Mouse (Mus musculus) T-helper 2 cell (primary cell): ENCODE measurements around the gene Prss50.

Experiments used
- in situ Hi-C: fragments of 300-600 bp; cut with MboI, MseI; formaldehyde crosslinking; loops from one replicate; pipeline ENCODE4 v1.15.1; 2025; ENCODE audit warnings: high pct_unique_total_duplicates

The Prss50 gene

DNA sequence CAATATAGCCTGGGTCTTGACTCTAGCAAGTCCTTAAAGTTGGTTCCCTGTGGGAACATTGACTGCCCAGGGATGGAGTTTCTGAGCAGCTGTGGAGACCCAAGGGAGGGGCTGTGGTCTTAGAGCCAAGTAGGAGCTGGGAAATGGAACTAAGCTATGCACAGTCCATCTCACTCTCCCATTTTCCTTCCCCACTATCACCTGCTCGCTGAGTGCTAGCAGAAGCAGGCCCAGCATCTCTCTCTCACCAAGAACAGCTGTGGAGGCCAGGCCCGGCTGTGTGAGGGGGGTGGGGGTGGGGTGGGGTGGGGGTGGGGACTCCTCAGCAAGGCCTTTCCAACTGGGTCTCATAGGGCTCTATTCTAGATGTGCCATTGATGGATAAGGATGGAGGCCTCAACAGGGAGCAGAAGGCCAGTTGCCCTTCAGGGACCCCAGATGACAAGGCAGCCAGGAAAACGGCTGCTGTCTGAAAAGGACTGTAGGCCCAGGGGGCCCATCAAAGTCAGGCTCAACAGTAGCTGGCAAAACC, 17.0 kb downstream of the Prss50 start:
- in situ Hi-C loops = no loop called here

DNA sequence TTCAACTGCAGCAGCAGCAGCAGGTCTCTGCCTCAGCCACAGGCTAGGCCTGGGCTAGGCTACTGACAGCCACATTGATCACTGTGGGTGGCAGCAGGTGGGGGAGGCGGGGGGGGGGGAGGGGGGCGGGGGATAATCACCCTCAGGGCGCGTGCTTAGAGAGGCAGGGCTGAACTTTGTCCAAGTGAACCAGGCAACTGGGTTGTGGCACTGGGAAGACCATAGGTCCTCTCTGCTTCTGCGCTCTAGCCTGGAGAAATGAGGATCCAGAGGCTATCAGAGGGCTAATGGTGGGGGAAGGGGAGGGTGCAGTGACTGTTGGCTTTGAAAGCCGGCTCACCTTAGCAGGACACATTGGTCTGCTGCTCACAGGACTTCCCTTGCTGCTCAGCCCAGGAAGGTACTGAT, 17.5 kb downstream of the Prss50 start:
- in situ Hi-C loops = no loop called here

DNA sequence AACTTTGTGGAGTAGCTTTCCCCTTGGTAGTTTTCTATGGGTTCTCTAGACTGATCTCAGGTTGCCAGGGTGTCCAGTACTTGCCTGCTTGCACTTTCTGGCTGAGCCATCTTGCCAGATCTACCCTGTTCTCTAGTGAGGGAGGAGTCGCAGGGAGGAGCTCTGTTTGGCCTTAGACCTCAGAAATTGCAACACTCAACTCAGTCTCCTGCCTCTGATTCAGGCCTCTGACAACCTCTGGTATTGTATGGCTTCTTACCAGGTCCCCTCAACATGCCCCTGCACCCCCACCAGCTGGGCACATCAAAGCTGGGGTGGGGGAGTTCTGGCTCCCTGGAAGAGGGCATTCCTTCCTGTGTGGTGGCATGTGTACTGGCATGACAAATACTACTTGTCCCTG, 19.6 kb downstream of the Prss50 start:
- in situ Hi-C loops = no loop called here

DNA sequence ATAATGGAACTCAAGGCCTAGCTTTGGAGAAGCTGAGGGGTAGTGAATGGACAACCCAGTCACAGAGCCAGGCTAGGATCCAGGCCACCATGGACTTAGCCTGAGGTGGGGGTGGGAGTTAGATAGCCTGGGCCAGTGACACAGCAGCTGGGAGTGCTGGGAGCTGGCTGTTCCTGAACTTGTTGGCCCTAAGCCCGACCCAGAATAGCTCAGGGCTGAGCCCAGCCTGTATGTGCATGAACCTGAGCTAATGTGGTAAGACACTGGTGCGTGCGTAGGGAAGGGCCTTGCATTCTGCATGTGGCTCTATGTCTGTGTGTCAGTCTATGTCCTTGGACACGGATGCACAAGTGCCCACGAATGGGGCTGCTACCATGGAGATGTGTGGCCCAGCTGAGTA, 20.1 kb downstream of the Prss50 start:
- in situ Hi-C loops = no loop called here

DNA sequence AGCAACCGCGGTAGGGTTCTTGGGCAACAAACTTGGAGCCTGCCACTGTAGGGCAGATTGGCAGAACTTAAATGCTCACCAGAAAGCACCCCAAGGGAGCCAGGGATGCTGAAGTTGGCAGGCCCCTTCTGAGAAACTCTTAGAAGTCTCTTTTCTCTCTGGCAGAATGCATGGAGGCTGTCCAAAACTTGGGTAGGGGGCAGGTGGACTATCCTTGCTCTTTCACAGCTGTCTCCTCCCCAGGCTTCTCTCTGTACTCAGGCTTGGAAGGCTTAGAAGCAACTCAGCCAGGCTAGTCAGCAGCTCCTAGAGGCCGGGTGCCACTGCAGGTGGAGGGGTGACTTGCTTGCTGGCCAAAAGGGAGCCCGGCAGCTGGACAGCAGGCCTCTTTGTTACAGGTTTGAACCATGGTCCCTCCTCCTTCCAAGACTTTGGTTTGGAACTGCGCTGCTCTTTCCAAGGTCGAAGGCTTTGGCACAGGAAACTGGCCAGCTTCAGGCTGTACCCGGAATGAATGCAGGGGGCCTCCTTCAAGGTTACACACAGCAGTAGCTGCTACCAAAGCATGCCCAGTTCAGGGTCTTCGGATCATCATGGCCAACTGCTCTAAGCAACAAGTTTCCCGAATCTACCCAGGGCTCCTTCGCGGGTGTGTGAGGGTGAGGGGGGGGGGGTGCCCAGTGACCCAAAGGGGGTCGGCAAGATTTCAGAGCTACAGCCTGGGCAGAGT, 21.6 kb downstream of the Prss50 start, which contains the start of gene Als2cl:
Gene Als2cl, plus strand, starts transcription at position 680 of the 730 bp plus-strand sequence.
- in situ Hi-C loops = no loop called here

DNA sequence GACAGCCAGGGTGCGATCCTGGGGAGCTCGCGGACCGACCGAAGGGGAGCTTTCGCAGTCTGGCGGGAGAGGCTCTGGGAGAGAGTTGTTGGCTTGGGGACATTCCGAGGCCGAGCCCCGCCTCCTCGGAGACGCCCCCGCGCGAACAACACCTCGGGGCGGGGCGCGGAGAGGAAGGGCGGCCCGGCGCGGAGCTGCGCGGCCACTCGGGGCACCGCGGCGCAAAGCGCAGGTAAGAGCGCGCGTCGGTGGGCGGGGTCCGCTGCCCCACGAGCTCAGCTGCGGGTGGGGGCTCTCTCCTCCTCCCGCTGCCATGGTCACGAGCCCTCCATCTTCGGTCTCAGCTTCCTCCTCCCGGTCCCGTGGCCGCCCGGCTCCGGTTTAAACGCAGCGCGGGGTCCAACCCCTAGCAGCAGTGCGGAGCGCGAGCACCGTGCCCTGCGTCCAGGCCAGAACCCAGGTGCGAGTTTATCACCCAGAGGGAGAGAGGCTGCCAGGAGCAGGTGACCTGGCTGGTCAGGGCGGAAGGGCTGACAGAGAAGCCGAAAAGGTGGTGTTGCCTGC, 22.3 kb downstream of the Prss50 start, which contains the start of gene Tmie:
Gene Tmie, minus strand, starts transcription at position 116 of the 564 bp plus-strand sequence.
- in situ Hi-C loops = loop anchor here (10.0 kb wide), 1 partner anchor 695 kb away; no protein-coding TSS in a partner anchor

DNA sequence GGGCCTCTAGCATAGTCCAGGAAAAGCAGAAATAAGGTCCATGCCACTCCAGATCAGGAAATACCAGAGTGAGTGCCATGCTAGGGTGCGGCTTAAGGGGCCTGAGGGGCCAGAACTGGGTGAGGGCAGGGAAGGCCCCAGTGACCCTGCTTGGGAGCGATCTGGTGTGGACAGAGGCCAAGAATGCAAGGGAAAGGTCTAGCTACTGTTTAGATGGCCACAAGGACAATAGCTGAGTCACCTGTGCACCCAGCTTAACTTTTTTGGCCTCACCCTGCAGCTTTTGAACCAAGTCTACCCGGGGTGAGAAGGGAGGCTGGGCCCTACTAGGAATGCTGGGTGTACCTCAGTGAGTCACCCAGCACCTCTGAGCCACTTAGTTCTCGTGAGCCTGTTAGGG, 23.0 kb downstream of the Prss50 start:
- in situ Hi-C loops = loop anchor here (10.0 kb wide), 1 partner anchor 694 kb away; no protein-coding TSS in a partner anchor

DNA sequence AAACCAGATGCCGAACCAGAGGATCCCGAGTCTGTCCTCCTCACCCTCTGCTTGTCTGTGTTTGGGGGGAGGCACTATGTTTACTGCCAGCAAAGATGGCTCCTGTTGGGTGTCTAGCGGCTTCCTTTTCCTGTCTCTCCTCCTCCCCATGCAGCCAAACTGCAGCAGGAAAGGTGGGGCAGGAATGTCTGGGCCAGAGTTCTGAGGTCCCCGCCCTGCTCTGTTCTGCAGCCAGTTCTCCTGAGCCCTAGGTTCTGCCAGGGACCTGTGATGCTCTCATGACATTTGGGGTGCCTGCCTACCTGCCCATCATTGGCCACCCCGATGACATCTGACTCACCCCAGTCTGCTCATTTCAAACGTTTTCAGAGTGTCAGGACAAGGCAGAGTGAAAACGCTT, 24.2 kb downstream of the Prss50 start:
- in situ Hi-C loops = loop anchor here (10.0 kb wide), 1 partner anchor 693 kb away; no protein-coding TSS in a partner anchor

DNA sequence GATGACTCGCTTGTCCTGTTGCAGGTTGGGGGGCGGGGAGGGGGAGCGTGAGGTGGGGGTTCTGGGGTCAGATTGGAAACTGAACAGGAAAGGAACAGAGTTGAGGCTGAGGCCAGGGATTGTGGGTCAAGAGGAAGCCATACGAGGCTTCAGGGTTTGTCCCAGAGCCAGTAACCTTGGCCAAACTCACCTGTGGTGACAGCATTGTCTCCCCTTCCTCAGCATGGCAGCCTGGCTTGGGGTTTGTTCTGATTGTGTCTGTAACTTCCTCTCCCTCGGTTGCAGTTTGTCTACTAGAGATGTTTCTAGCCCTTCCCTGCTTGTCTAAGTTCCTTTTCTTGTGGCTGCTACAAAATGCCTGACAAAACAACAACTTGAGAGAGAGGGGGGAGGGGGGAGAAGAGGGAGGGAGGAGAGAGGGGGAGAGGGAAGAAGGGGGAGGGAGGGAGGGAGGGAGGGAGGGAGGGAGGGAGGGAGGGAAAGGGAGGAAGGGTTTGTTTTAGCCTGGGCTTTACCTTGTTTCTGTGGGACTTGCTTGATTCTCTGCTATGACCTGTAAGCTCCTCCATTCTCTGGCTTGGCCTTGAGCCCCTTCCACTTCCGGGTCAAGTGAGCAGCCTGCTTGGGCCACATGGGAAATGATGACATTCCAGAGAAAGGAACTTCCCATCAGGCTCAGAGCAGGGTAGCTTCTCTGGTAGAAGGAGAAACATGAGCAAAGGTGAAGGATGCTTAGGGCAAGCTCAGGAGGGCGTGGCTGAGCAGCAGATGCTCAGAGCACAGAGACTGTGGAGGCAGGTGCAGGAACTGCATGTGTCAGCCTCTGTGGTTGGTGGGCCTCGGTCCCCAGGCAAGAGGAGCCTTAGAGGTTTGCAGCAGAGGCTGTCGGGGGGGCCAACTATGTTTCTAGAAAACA, 29.9 kb downstream of the Prss50 start:
- in situ Hi-C loops = loop anchor here (10.0 kb wide), 1 partner anchor 687 kb away; no protein-coding TSS in a partner anchor

DNA sequence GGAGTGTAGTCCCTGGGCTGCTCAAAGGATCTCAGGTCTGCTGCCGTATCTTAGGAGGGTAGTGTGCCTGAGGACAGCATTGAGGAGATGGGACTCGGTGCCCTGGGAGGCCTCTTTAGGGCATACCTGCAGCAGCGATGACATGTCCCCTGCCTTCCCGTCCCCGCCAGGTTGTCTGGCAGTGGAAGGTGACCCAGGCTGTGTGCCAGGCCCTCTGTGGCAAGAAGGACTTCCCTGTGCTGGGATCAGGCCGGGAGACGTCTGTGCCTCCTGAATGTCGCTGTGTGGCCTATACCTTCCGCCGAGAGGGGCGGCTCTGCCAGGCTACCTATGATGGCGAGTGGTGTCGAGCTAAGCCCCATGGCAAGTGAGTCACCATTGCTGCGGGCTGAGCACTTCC, 31.2 kb downstream of the Prss50 start:
- in situ Hi-C loops = loop anchor here (10.0 kb wide), 1 partner anchor 686 kb away; no protein-coding TSS in a partner anchor

DNA sequence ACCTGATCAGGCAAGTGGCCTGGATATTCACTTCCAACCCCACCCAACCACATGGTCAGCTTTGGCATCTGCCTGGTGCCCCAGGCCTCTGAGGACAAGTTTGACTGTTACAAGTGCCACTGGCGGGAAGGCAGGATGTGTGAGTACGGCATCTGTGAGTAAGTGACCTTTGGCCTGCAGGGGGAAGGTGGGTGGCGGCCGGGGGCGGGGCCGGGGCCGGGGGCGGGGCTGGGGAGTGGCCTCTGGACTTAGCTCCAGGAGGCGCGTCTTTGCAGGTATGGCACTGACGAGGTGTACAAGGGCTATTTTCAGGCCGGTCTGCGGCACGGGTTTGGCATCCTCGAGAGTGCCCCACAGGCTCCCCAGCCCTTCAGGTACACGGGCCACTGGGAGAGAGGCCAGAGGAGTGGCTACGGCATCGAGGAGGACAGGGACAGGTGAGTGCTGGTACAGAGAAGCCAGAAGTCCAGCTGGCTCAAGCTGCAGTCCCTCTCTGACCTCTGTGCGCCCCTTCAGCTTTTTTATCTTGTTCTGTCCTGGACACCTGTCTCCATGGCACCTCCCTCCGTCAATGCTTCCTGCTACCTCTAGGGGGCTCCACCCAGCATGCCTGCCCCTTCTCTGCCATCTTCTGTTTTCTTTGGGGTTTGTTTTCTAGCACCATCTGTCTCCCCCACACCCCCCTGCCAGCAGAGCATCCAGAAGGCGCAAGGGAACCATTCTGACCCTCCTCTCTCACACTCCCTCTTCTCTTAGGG, 32.4 kb downstream of the Prss50 start:
- in situ Hi-C loops = no loop called here

DNA sequence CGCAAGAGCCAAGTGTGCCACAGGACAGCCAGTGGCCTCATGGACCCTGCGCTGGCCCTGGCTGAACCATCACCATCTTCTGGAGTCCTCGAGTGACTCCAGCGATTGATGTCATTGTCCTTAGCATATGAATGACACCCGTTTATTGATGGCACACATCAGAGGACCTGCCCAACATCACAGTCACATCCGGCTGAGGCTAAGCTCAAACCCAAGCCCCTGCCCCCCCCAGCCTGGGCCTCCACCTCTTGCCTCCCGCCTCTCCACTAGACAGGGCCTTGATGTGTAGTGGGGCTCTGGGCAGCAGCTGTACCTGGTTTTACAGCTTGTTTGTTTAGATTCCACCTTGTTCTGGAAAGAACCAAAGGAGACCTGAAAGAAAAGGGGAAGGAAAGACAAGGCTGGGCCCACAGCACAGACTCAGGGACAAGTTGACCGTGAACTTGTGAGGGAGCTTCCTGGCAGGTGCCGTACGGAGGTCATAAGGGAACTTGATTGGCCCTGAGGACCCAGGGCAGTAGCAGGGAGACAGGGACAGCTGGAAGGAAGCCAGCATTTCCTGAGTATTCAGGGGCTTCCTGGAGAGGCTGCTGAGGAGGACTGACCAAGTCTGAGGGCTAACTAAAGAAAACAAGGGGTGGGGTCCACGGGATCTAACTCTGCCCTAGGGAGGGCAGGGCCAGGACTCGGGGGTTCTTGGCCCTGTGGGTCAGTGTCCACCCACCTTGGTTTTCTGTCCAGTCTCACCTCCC, 33.5 kb downstream of the Prss50 start:
- in situ Hi-C loops = no loop called here

DNA sequence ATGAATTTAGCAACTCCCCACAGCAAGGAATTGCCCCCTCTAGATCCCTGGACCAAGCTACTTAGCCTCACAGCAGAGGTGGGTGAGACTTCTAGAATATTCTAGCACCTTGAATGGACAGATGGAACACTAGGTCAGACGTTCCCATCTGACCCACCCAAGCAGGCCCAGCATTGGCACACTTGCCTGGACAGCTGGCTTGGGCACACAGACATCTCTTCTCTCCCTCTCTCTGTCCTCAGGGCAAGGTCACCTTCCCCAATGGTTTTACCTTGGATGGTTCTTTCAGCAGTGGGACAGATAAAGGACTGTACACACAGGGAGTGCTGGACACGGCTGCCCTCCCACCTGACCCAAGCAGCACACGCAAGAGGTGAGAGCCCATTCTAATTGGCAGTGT, 34.8 kb downstream of the Prss50 start:
- in situ Hi-C loops = no loop called here

DNA sequence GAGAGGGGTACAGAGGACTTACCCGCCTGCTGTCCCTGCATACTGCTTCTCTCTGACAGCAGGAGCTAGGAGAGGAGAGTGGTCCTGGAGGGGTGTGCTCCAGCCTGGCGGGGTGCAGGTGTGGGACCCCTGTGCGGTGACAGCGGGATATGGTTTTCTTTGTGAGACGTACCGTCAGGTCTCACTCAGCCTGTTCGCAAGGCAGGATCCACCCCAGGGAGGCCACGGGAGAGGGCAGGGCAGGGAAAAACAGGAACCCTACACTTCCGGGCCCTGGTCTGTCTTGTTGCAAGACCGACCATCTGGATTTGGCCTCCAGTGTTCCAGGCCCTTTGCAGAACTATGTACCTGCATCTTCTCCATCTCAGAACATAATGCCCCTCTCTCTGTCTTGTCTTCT, 35.7 kb downstream of the Prss50 start:
- in situ Hi-C loops = no loop called here

DNA sequence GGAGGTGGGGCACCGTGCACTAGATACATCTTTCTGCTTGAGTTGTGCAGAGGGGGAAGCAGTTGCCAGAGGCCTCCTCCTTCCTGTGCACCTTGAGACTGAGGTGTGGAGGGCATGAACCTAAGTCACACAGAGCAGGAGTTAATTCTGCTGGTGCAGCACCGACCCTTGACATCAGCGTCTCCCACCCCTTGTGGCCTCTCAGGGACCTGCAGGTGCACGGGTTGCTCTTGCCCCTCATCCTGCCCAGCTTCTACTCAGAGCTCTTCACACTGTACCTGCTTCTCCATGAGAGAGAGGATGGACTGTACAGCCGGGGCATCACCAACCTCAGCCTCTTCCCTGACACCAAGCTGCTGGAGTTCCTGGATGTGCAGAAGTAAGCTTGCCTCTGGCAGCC, 37.7 kb downstream of the Prss50 start:
- in situ Hi-C loops = no loop called here

DNA sequence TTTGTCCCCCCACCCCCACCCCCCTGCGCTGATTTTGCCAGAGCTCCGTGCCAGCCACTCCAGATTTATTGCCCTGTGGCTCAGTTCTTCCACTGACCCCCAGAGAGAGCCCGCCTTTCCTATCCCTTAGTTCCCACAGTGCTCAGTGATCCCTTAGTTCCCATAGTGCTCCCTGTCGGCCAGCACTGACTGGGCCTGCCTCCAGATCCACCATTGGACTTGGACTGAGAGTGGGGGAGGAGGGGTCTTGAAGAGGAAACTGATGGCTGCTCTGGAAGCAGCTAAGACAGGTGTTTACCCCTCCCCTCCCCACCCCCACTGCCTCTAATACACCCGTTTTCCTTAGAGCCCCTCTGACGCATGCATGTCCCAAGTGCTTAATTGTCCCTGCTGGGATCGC, 38.2 kb downstream of the Prss50 start:
- in situ Hi-C loops = no loop called here

DNA sequence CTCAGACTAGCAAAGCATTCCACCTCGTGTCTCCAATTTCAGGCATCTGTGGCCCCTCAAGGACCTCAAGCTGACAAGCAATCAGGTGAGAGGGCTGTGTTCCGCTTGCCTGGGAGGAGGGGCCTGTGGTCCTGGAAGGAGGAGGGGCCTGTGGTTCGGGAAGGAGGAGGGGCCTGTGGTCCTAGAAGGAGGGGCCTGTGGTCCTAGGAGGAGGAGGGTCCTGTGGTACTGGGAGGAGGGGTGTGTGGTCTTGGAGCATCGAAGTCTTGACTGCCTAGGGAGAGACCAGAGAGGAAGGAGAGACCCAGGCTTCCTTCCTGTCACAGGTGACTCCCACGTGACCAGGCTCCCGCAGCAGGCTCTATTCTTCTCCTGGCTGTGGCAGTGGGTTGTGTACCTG, 38.8 kb downstream of the Prss50 start:
- in situ Hi-C loops = no loop called here

DNA sequence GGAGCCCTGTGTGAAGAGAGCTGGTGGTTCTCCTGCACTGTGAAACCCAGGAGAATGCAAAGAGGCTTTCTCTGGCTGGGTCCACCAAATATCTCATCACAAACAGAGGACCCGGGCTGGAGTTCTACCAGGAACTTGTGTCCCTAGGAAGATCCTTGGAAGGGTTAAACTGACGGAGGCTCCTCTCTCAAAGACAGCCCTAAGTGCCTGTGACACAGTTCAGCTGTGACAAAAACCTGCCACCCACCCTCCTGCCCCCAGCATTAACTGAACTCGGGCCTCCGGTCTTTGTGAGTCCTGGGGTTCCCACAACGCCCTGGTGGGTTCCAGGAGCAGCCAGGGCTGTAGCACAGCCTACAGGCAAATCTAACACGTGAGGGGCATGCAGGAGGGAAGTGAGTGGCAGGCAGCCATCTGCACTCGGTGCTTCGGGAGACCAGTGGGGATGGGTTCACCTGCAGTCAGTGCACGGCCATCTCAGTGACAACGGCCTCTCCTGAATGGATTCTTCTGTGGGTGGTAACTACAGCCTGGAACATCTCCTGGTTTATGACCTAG, 41.8 kb downstream of the Prss50 start:
- in situ Hi-C loops = no loop called here

DNA sequence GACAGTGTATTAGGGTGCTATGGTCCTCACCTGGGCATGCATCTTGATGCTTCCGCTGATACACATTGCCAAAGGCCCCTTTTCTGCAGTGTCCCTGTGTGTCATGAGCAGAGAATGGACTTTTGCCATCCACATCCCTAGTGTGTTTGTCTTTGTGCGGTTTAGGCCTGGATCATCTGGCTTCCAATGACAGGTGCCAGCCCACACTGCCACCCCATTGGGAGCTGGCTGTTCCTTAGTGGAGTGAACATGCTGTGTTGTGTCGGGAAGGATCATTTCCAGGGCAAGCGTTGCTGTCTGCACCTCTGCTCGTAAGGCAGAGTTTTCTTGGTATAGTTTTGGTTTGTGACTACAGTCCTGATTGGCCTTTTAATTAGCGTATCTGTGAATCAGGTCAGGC, 43.4 kb downstream of the Prss50 start:
- in situ Hi-C loops = no loop called here

DNA sequence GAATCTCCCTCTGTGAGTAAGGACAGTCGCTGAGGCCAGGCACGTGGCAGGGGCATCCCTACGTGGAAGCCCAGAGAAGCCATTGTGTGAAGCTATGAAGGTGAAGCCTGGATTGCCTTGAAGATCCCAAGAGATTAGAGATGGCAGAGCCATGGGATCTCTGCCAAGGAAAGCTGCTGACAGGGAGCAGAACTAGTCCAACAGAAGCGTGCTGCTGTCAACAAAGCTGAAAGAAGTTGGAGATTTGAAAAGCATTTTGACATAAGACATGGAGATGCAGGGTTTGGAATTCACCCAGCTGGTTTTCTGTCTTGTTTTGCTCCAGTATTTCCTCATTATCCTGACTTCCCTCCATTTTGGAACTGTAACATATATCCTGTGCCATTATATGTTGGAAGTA, 44.5 kb downstream of the Prss50 start:
- in situ Hi-C loops = no loop called here
